Mouse (Mus musculus) inflammation-experienced regulatory T-cells (primary cell): Measurements from ENCODE around the gene Fam118b. TPM values are rescaled to one million over a fixed set of nuclear protein-coding genes. Genes with fewer than 3 reads are reported as not detected.

Experiments used
- polyA plus RNA-seq, 2 experiments: library from polyadenylated mRNA; unstranded; fragments of 100-300 nt; shearing (Covaris generic); gene quantifications; one replicate each; pipeline ENCODE4 v1.2.1; 2017

Fam118b gene
- 10 to 100 TPM; 53.7 to 62.1 TPM for polyA plus RNA-seq

DNA sequence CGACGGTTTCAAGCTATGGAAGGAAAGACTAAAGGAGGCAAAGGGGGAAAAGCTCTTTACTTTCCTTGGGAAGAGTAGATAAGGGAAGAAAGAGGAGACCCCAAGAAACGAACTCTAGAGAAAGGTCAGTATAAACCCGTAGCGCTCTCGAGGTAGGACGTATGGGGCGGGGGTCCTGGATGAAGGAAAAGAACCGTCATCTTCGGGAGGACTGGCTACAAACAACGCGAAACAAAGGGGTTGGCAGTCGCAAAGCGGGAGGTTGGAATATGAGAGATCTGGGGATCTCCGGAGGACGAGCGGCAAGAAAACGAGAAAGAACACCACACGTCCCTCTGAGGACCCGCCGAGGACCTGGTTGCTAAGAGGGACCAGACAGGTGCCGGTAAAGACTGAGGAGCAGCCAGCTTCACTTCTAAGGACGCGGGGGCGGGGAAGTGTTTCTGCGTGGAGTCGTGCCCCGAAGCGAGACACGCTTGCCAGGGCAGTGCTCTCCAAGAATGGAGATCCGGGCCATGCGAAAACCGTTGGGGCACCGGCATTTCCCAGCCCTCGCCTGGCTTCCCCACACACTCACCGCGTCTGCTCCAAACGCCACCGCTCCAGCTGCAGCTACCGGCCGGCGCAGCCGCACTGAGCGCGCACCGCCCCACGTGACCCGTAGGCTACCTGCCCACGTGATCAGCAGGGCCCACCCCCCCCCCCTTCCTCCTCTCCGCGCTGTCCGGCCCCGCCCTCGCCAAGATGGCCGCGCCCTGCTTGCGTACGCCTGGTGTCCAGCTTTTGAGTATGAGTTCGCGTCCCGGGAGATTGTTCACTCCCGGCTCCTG is at the start of gene Fam118b, which contains the start of gene Rpusd4:
Fam118b (minus strand) TSS at position 660 of the 830 bp plus-strand sequence.
Rpusd4 (plus strand) TSS at position 720 of the 830 bp plus-strand sequence.

DNA sequence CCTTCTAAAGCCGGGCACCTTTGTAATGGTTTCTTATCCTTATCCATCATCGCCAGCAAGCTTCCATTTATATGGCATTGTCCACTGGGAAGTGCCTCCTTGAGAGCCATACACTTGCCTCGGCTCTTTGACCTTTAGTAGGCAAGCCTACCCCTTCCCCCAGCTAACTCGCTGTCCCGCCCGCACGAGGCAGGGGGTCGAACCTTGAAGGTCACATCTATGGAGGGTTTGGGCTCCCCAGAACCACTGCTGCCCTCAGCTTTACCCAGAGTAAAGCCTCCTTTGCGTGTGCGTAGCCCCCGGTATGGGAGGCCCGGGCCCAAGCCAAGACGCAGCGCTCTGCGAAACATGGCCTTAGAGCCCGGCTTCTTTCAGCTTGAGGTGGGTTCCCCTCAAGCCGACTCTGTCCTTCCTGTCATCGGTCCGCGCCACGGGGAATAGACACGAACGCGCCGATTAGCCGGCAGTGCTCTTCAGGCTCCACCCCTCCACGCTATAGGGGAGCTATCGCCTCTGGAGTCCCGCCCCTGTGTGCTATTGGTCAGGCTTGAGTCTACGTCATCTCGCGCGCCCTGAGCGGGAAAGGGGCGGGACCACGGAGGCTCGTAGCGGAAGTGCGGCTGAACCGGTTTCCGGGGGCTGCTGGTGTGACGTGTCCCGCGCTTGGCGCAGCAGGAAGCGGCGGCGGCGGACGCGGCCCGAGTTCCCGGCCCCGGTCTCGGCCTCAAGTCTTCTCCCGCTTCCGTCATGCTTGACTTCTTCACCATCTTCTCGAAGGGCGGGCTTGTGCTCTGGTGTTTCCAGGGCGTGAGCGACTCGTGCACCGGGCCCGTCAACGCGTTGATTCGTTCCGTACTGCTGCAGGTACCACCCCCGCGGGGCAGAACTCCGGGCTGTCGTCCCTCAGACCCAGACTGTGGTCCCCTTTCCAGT is 56.8 kb downstream of the Fam118b start, which contains the start of gene Foxred1:
Foxred1 (minus strand) TSS at position 514 of the 933 bp plus-strand sequence.

DNA sequence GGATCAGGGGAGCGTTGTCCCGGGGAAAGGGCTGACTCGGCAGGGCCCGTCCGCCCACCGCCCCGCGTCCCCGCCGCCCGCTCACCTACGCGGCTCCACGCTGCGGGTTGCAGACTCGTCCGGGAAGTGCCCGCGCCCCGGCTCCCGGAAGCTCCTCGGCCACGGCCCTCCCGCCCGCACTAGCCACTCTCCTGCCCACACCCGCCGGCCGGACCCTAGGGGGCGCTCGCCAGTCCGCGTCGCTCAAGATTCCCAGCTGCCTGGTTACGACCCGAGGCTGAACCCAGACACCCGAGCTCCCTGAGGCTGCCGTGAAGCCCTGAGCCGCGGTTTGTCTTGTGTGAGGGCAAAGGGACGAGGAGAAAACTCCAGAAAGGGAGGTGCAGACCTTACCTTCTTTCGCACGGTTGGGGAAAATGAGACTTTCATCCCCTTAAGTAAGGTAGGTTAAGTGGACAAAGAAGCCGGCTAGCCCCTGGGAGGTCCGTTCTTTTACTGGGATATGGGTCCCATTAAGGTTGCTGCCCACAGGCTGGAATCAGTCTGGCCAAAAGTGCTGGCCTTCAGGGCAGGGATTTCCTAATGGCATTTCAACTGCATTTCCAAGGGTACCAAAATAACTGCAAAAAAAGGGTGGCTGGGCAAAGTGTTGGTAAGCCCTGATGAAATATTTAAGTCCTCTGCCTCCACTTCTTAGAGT is 67.7 kb downstream of the Fam118b start, which contains the start of the genes Srpr and Tirap:
Srpr (plus strand) TSS at position 404 of the 700 bp plus-strand sequence.
Tirap (minus strand) TSS at position 520 of the 700 bp plus-strand sequence.

DNA sequence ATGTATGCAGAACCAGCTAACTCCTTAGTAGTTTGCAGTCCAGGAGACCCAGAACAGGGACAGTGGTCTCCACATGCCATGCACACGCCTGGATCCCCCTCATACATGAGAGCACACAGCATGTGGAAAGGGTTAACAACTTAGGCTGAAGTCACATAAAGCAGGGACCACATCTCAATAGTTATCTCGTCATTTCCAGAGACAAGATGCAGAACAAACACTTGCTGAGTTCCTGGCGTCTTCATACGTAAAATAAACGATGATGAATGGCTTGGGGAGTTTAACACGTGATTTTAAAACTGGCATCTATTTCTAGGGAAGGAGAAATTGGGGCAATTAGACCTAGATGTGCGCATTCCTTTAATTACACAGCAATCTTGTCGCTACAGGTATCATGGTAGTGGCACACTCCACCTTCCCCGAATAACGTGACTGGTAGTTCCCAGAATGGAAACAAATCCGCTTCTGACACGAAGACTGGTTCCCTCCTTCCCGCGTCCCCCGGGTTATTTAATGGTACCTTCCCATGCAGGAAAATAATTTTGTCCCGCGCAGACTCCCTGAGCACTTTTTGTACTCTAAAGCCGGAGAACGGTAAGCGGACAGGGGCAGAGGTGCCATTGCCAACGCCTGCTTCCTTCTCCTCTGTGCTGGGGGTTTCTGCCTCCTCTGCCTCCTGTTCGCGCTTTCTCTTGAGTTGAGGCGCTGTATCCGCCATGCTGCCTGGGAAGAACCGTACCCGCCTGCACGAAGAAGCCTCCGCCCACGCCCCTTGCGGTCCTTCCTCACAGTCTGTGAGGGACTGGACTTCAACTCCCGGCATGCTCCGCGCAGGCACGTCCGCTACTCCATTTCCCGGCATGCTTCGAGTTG is 92.1 kb downstream of the Fam118b start, which contains the start of gene Dcps:
Dcps (minus strand) TSS at position 811 of the 873 bp plus-strand sequence.

Other genes starting within 250 kb of the Fam118b start
- gene St3gal4, start 148.5 kb downstream of the Fam118b start, polyA plus RNA-seq, result 10 to 100 TPM; 30.5 to 41.4 TPM
- gene Dcps, start 91.7 kb downstream of the Fam118b start, polyA plus RNA-seq, result 10 to 100 TPM; 69.7 to 82.1 TPM
- gene Srpr, start 67.6 kb downstream of the Fam118b start, polyA plus RNA-seq, result 100 to 1,000 TPM; 122 to 140 TPM
- gene Tirap, start 67.5 kb downstream of the Fam118b start, polyA plus RNA-seq, result 1 to 10 TPM; 5.5 to 7.7 TPM
- gene Foxred1, start 56.8 kb downstream of the Fam118b start, polyA plus RNA-seq, result 10 to 100 TPM; 43.9 to 44.5 TPM
- 10 to 100 TPM; 44.4 to 49.8 TPM for gene Rpusd4, start 60 bp upstream of the Fam118b start, polyA plus RNA-seq
- gene Cdon, start 153.3 kb upstream of the Fam118b start, polyA plus RNA-seq, result 1 to 10 TPM; 4.0 to 8.0 TPM